Mouse (Mus musculus) cerebellum, adult 11-12 months (tissue): ENCODE results near the gene Azin2.

ENCODE experiments used
- DNase-seq: peaks from one replicate; pipeline ENCODE4 v3.0.0; 2022

The Azin2 gene

DNA sequence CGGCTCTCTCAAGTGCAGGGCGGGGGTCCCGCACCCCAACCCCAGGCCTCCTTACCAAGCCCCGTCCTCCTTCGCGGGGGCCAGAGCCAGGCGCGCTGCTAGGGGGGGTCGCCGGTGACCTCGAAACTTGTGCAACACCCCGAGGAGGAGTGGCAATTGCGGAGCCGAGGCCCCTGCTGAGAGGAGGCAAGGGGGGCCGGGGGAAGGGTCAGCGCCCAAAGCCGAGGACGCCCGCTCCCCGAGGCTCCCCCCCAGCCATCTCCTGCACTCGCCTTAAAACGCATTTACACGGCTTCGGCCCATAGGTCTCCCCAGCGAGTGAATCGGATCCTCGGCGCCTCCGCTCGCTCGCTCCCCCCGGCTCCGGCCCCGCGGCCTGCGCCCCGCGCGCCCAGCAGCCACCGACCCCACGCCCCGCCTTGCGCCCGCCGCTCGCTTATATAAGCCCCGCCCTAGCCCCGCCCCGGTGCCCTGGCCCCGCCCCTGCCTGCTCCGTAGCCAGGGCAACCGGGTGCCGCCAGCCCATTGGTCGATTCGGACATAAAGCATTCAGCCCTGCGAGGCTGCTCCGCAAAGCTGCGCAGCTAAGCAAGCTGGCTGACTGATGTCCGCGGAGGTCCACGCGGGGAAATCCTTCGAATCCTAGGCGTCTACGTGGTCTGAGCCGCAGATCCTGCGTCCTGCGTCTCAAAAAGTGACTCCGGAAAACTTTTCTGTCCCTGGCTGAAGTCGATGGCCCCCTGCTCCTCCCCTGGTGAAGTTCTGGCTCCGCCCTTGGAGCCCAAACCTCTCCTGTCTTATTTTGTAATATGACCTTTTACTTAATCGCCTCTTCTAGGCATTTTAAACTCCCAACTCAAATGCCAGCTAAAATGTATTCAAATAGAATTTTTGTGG is at the start of gene Azin2:
Gene Azin2, minus strand, starts transcription at position 414 of the 897 bp plus-strand sequence.
- peak; percentile 92 for DNase-seq

GRCm38 (mm10) chr4:129011604-129012121 is 49.4 kb upstream of the Azin2 start:
- peak; percentile 55 for DNase-seq

DNA sequence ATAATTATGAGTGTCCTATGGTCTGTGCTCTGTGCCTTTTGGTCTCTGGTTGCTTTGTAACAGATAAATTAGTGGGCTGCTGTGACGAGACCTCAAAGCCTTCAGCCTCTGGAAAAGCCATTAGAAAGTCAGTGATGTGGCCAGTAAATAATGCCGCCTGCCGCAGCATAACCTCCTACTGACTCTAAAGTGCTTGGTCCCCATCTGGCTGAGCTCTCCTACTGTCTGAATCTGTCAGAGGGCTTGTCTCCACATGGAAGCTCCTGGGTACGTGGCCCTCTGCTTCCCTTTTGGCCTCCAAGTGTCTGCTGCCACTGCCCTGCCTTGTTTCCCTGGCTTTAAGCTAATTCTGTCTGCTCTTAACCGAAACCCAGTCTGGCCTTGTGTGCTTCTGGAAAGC is 47.3 kb upstream of the Azin2 start:
- DNase-seq, result no peak

GRCm38 (mm10) chr4:129008672-129009071 is 46.4 kb upstream of the Azin2 start:
- no peak for DNase-seq

DNA sequence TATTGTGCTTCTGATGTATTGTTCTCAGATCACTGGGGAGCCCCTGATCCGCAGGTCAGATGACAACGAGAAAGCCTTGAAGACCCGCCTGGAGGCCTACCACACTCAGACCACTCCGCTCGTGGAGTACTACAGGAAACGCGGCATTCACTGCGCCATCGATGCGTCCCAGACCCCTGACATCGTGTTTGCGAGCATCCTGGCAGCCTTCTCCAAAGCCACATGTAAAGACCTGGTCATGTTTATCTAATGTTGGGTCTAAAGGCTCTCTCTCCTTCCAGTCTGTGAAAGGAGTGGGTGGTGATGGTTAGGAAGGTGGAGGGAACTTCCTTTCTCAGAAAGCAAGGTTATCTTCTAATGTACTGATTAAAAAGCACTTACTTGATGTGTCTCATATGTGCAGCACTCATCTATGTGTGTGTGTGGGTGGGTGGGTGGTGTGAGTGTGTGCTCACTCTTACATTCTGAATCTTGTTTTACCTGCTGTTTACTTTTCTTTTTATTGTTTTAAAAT is 45.8 kb upstream of the Azin2 start:
- no peak for DNase-seq

GRCm38 (mm10) chr4:129003720-129004119 is 41.5 kb upstream of the Azin2 start:
- no peak for DNase-seq

DNA sequence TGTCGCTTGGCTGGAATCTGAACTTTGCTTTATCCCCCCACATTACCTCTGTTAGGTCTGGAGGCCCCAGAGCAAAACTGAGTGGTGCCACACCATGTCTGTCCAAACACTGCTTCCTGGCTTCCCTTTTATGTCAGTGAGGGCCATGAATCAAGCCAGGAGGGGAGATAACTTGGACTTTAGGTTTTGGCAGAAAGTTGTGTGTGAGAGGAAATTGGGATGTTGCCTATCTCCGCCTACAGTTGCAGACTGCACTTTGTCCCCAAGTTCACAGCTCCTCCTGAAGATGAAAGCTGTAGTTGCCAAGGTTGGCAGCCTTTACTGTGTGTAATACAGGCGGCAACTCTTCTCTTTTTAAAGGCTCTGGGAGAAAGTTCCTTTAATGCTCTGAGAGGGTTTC is 38.5 kb upstream of the Azin2 start:
- no peak for DNase-seq

GRCm38 (mm10) chr4:128998401-128998800 is 36.2 kb upstream of the Azin2 start:
- no peak for DNase-seq

GRCm38 (mm10) chr4:128997258-128997657 is 35.0 kb upstream of the Azin2 start:
- DNase-seq, result no peak

- no peak for DNase-seq
These were observed 33.0 kb upstream of the Azin2 start for GRCm38 (mm10) chr4:128995238-128995637.

- peak; percentile 19 for DNase-seq
These were observed 31.4 kb upstream of the Azin2 start for GRCm38 (mm10) chr4:128993675-128994074.

DNA sequence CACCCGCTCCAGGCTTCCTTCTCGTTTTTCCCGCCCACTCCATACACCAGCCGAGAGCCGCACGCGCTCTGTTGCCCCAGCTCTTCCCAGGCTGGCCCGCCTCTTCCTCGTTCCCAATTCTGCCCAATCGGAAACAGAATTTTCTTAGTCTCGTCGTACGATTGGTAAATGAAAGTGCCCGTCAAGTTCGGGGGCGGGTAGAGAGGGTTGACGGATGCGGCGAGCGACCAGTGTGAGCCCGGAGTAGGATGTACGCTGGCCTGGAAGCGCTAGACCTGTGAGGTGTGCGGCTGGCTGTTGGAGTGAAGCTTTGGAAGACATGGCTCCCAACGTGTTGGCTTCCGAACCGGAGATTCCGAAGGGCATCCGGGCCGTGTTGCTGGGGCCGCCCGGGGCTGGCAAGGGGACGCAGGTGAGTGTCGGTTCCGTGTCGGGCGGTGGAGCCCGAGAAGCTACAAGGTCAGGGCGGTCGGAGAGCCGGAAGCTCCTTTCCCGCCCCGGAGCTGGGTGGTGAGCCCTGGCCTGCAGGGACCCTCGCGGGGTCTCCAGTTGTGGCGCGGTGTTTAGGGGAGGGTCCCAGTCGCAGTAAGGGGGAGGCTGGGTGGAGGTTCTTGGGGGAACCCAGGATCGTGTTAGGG is 30.9 kb upstream of the Azin2 start:
- peak; percentile 93 for DNase-seq

DNA sequence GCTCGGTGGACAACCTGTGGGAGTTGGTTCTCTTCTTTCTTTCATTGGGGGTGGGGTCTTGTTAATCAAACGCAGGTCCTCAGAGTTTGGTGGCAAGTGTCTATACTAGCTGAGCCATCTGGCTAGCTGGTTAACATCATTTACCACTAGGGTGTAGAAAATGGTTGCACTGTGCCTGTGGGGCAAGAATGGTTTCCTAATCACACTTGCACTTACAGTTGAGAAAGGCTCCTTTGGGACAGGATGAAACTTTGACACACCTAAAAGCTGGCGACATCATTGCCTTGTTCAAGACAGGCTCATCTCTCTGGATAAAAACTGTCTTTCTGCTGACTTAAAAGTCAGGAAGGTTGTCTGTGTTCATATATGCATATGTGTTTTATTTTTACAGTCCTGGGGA is 29.9 kb upstream of the Azin2 start:
- no peak for DNase-seq

DNA sequence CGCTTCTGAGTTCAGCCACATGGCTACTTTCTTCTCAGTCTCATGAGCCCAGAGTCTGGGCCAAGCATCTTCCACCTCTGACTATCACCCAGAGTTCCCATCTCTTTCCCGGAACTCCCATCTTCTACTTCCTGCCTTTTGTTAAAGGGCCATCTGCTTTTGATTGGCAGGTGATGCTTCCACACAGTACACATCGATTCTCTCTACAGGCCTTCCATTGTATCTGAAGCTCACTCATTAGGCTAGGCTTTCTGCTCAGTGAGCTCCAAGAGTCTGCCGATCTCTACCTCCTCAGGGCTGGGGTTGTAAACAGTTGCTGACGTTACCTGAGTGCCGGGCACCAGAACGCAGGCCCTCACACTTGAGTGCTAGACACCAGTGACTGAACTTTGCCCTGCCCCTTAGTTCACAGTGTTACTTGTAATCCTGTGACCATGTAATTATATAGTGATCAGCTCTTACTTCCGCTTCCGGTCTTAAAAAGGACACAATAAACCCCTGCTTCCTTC is 29.3 kb upstream of the Azin2 start, which contains the start of gene Ak2:
Gene Ak2, plus strand, starts transcription at position 459 of the 509 bp plus-strand sequence.
- DNase-seq, result no peak

- no peak for DNase-seq
These were observed 27.4 kb upstream of the Azin2 start for GRCm38 (mm10) chr4:128989678-128990077.

DNA sequence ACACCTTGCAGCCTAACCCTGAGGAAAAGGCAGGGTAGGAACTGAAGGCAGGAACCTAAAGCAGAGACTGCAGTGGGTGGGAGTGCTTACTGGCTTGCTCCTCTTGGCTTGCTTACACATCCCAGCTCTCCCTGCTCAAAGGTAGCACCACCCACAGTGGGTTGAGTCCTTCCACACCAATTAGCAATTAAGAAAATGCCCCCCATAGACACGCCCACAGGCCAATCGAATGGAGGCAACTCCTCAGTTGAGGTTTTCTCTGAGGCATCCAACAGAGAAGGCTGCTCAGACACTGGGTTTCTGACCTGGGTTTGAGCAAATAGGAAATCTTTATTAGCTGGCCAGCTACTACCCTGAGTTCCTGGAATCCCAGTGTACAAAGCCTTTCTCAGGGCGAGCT is 26.7 kb upstream of the Azin2 start:
- no peak for DNase-seq

DNA sequence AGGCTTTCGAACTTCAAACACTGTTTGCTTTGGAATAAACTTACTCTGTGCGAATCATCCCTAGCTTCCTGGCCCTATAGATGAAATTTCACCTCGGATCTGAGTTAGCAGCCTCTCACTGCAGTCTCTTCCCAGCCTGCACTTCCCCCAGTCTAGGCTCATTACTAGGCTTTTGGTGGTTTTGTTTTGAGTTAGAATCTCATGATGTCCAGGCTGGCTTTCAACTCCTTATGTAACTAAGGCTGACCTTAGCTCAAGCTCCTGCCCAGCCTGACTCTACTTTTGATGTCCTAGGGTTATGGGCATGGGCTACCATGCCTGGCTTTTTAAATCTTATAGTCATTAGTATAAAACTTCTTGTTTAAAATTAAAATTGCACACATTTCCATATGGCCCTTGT is 22.4 kb upstream of the Azin2 start:
- DNase-seq, result no peak

DNA sequence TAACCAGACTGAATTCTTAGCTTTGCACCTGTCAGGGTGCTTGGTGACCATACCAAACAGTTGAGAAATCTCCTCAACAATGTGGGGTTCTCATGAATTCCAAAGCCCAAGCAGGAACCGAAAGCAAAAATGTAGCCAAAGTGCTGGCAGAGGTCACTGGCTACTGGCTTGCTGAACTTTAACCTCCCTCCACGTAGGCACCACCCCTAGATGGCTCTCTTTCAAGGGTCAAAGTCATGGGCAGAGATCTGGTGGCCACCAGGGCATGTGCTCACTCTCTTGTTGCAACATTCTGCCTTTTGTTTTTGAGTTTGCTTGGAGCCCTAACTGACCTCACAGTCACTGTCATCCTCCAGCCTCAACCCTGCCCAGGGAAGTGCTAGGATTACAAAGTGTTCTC is 21.4 kb upstream of the Azin2 start:
- no peak for DNase-seq

DNA sequence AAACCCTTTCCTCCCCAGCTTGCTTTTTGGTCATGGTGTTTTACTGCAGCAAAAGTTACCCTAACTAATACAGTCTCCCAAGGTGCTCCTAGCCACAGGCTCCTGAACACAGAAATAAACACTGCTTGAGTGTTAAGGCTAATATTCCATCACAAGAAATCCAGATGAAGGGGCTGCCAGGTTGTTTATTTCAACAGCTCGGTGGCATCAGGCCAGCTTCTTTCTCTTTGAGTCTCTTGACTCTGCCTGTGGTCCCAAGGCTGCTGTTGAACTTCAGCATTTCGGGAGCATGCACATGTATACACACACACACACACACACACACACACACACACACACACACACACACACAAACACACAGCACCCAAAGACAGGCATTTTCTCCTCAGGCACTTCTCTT is 20.9 kb upstream of the Azin2 start:
- no peak for DNase-seq

- DNase-seq, result no peak
These were observed 19.6 kb upstream of the Azin2 start for GRCm38 (mm10) chr4:128981833-128982180.

- DNase-seq, result no peak
These were observed 18.9 kb upstream of the Azin2 start for GRCm38 (mm10) chr4:128980890-128981832.

- no peak for DNase-seq
These were observed 16.4 kb upstream of the Azin2 start for GRCm38 (mm10) chr4:128978634-128979033.

GRCm38 (mm10) chr4:128977217-128977616 is 15.0 kb upstream of the Azin2 start:
- DNase-seq, result no peak
